In genomic region chr3:138197973-138198721, GRCm38 (mm10) we compare ENCODE assay signal across 8 mouse cellular contexts. TPM values are rescaled to one million over a fixed set of nuclear protein-coding genes. Genes with fewer than 3 reads are reported as not detected.
DNase-seq lines count a peak whose midpoint lies in the region; ATAC-seq and TF ChIP-seq lines count a peak whose summit lies in the region.

No protein-coding gene starts in this region.

- no peaks in the 10 kb centered on the region for H3K36me3 ChIP-seq in hindbrain, embryonic 14.5 days (replicated peaks; ENCODE audit: control insufficient read depth, insufficient read depth)

- peak; percentile 75 for DNase-seq in Patski (ENCODE audit: low read depth, low spot score)
- peak; percentile 95 to 97 for DNase-seq in cerebellum, postnatal 14 days
- DNase-seq in frontal cortex, postnatal 25 days (ENCODE audit: low spot score in 2 of 2), result peak; percentile 89 to 90
- peak; percentile 98 for DNase-seq in hindbrain, embryonic 14.5 days (ENCODE audit: low spot score)
- peak; percentile 84 to 98 for DNase-seq in layer of hippocampus, postnatal 25 days (ENCODE audit: extremely low spot score in 1 of 2, low spot score in 1 of 2)
- DNase-seq in lung, postnatal 14 days, result peak; percentile 91
- DNase-seq in retina, adult 2 months (ENCODE audit: low read depth, low spot score), result peak; percentile 67
- peak; percentile 78 for DNase-seq in thymus, postnatal 25 days

- 27% methylated on average over 20 of the region's 20 CpGs for WGBS in hindbrain, embryonic 14.5 days

- H3K9ac ChIP-seq in hindbrain, embryonic 14.5 days, result peak overlapping the region; percentile 62

- peak overlapping the region; percentile 57 for H3K4me2 ChIP-seq in hindbrain, embryonic 14.5 days (replicated peaks)

- peak; percentile 98 for TF ChIP-seq CTCF in Patski (IDR thresholded peaks at IDR 0.05)

- POLR2A ChIA-PET in Patski (lab: Charles Lee), result interaction anchor here (1.0 to 1.1 kb wide), 3 partner anchors 22 to 238 kb away, joined by 3 to 5 read pairs (median 3); no protein-coding TSS in a partner anchor

- peak overlapping the region; percentile 26 for H3K4me3 ChIP-seq in hindbrain, embryonic 14.5 days (replicated peaks; ENCODE audit: low read length)

- in situ Hi-C loops in Patski (cut with MboI; ENCODE audit: low pct_unique_long_range_greater_than_20kb), result loop anchor here (5.0 to 25.0 kb wide), 5 partner anchors 39 to 989 kb away; no protein-coding TSS in a partner anchor

- no peaks in the 10 kb centered on the region for H3K9me3 ChIP-seq in hindbrain, embryonic 14.5 days (ENCODE audit: control insufficient read depth, low read length)

- CTCF ChIA-PET in Patski (lab: Charles Lee), result interaction anchor here (0.6 to 5.1 kb wide), 46 partner anchors 10 to 419 kb away, joined by 3 to 92 read pairs (median 5); partner anchors contain the start of genes Adh5, Adh7 and Mttp

- ATAC-seq in Patski, result peak; percentile 85
- peak; percentile 97 for ATAC-seq in hindbrain, embryonic 14.5 days (ENCODE audit: low FRiP score)

- H3K27ac ChIP-seq in hindbrain, embryonic 14.5 days, result 0 out of 2 replicates have a peak overlapping the region, but pooled peaks have one; percentile 47

- no peaks in the 10 kb centered on the region for H3K27me3 ChIP-seq in Patski
- H3K27me3 ChIP-seq in hindbrain, embryonic 14.5 days (ENCODE audit: control insufficient read depth, insufficient read depth, low read length), result no peaks in the 10 kb centered on the region

- H3K4me1 ChIP-seq in hindbrain, embryonic 14.5 days (replicated peaks; ENCODE audit: control insufficient read depth, insufficient read depth, low read length), result 0 out of 2 replicates have a peak, but pooled peaks cover 7% of the 10 kb centered on the region

RNA-seq across cellular contexts. Expression of gene 4930579F01Rik, which starts 4.5 kb away (rescaled TPM):
- not detected for polyA plus RNA-seq in Patski (2021)
- polyA plus RNA-seq in hindbrain, embryonic 14.5 days (2014; fragmentation: Nextera tagmentation; extraction: Ambion mirVana), result not detected in 2 replicates
- total RNA-seq in layer of hippocampus, postnatal 25 days (2021), result not detected

RNA-seq across cellular contexts. Expression of gene Adh7, which starts 19.4 kb away (rescaled TPM):
- polyA plus RNA-seq in Patski (2021), result 5.8 TPM
- polyA plus RNA-seq in hindbrain, embryonic 14.5 days (2014; fragmentation: Nextera tagmentation; extraction: Ambion mirVana), result 0.41 and 1.6 TPM in 2 replicates
- total RNA-seq in layer of hippocampus, postnatal 25 days (2021), result under 1 TPM in 1 of 2 experiments, not detected in 1; 0.07 TPM

RNA-seq across cellular contexts. Expression of gene Mttp, which starts 53.4 kb away (rescaled TPM):
- 7.9 TPM for polyA plus RNA-seq in Patski (2021)
- 7.6 and 8.4 TPM in 2 replicates for polyA plus RNA-seq in hindbrain, embryonic 14.5 days (2014; fragmentation: Nextera tagmentation; extraction: Ambion mirVana)
- 1 to 10 TPM; 5.3 to 5.8 TPM for total RNA-seq in layer of hippocampus, postnatal 25 days (2021)

RNA-seq across cellular contexts. Expression of gene Trmt10a, which starts 54.9 kb away (rescaled TPM):
- polyA plus RNA-seq in Patski (2021), result 17.0 TPM
- polyA plus RNA-seq in hindbrain, embryonic 14.5 days (2014; fragmentation: Nextera tagmentation; extraction: Ambion mirVana), result 7.7 and 9.5 TPM in 2 replicates
- total RNA-seq in layer of hippocampus, postnatal 25 days (2021), result 1 to 10 TPM; 4.2 to 4.9 TPM

Comparison
In these comparisons a context has a peak if more than half of its experiments do, and no peak if none do; other contexts are left out.
1. Peak in every context shown above with its lines: DNase-seq, ATAC-seq, H3K4me3 ChIP-seq and H3K27ac ChIP-seq.